In the genomic region with DNA sequence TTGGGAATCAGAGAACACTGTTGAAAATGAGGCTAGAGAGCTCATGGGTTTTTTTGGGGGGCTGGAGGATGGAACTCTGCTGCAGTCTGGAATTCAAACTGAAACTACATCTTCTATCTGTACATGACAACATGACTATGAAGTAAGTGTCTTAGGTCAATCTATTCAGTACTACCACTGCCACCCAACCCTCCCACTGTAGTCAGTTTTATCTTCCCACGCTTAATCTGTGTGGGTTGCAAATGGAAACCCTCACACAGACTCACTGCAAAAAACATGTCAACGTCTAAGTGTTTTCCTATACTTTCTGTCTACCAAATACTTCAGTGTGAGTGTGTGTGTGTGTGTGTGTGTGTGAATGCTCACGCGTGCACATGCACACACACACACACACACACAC, we compare ENCODE assay signal across 27 mouse cellular contexts. TPM values are rescaled to one million over a fixed set of nuclear protein-coding genes. Genes with fewer than 3 reads are reported as not detected.
DNase-seq lines count a peak whose midpoint lies in the region; ATAC-seq and TF ChIP-seq lines count a peak whose summit lies in the region.
"Had no signal": no experiment of that assay in that cellular context is flagged by ENCODE, and none has a peak within 500 bp of the region (broad histone marks: within the 10 kb centered on the region; RNA-seq: fewer than 3 reads in every experiment).

No protein-coding gene starts in this region.

- no peaks in the 10 kb centered on the region for H3K36me3 ChIP-seq in heart, embryonic 10.5 days
- no peaks in the 10 kb centered on the region for H3K36me3 ChIP-seq in kidney, embryonic 14.5 days (ENCODE audit: control insufficient read depth, insufficient read depth, low read length)
- no peaks in the 10 kb centered on the region for H3K36me3 ChIP-seq in hindbrain, postnatal 0 days (ENCODE audit: insufficient read depth, low read length)
- H3K36me3 ChIP-seq: embryonic facial prominence, embryonic 12.5 days; embryonic facial prominence, embryonic 15.5 days; forebrain, embryonic 12.5 days; heart, embryonic 13.5 days had no signal

- no peak overlapping the region for H3K4me2 ChIP-seq in kidney, embryonic 14.5 days (replicated peaks; ENCODE audit: low read depth, low read length)
- H3K4me2 ChIP-seq in hindbrain, postnatal 0 days (ENCODE audit: low read depth, low read length) = no peak overlapping the region
- H3K4me2 ChIP-seq: embryonic facial prominence, embryonic 12.5 days; embryonic facial prominence, embryonic 15.5 days; forebrain, embryonic 12.5 days; heart, embryonic 13.5 days; hindbrain, embryonic 14.5 days had no signal

- H3K27ac ChIP-seq in heart, embryonic 10.5 days = no peak overlapping the region
- H3K27ac ChIP-seq in kidney, embryonic 14.5 days (ENCODE audit: low read depth, low read length) = no peak overlapping the region
- no peak overlapping the region for H3K27ac ChIP-seq in hindbrain, postnatal 0 days
- H3K27ac ChIP-seq: embryonic facial prominence, embryonic 12.5 days; embryonic facial prominence, embryonic 15.5 days; forebrain, embryonic 12.5 days; gastrocnemius, adult 2 months; hindbrain, embryonic 14.5 days had no signal

- no peaks in the 10 kb centered on the region for H3K9me3 ChIP-seq in heart, embryonic 10.5 days
- H3K9me3 ChIP-seq in kidney, embryonic 14.5 days (ENCODE audit: control insufficient read depth, low read length) = no peaks in the 10 kb centered on the region
- no peaks in the 10 kb centered on the region for H3K9me3 ChIP-seq in hindbrain, postnatal 0 days (ENCODE audit: low read length)
- H3K9me3 ChIP-seq: embryonic facial prominence, embryonic 12.5 days; embryonic facial prominence, embryonic 15.5 days; forebrain, embryonic 12.5 days; heart, embryonic 13.5 days had no signal

- ATAC-seq in activated CD4-positive, CD25-positive, alpha-beta regulatory T cell, adult 4 months = peak; percentile 12
- ATAC-seq in inflammation-experienced regulatory T-cells, adult 6 months = peak; percentile 14
- no peak for ATAC-seq in frontal cortex, adult (ENCODE audit: low TSS enrichment)
- no peak for ATAC-seq in kidney, embryonic 14.5 days (ENCODE audit: low FRiP score, low TSS enrichment)
- ATAC-seq in hindbrain, postnatal 0 days = no peak
- ATAC-seq: forebrain, embryonic 16.5 days; intestine, embryonic 16.5 days had no signal

- H3K4me3 ChIP-seq in heart, embryonic 10.5 days = no peak overlapping the region
- H3K4me3 ChIP-seq in kidney, embryonic 14.5 days (ENCODE audit: low read length) = no peak overlapping the region
- H3K4me3 ChIP-seq in hindbrain, postnatal 0 days (ENCODE audit: low read length) = no peak overlapping the region
- H3K4me3 ChIP-seq: embryonic facial prominence, embryonic 12.5 days; embryonic facial prominence, embryonic 15.5 days; forebrain, embryonic 12.5 days; gastrocnemius, adult 2 months; heart, embryonic 13.5 days had no signal

- H3K9ac ChIP-seq in kidney, embryonic 14.5 days (ENCODE audit: low read depth, low read length) = no peak overlapping the region
- no peak overlapping the region for H3K9ac ChIP-seq in hindbrain, postnatal 0 days (replicated peaks; ENCODE audit: low read length)
- H3K9ac ChIP-seq: embryonic facial prominence, embryonic 12.5 days; embryonic facial prominence, embryonic 15.5 days; forebrain, embryonic 12.5 days; heart, embryonic 13.5 days; hindbrain, embryonic 14.5 days had no signal

- H3K27me3 ChIP-seq in heart, embryonic 10.5 days (ENCODE audit: insufficient read depth, poor library complexity, severe bottlenecking) = no peaks in the 10 kb centered on the region
- no peaks in the 10 kb centered on the region for H3K27me3 ChIP-seq in kidney, embryonic 14.5 days (ENCODE audit: control insufficient read depth, insufficient read depth, low read length)
- no peaks in the 10 kb centered on the region for H3K27me3 ChIP-seq in hindbrain, postnatal 0 days (ENCODE audit: insufficient read depth, low read length)
- H3K27me3 ChIP-seq: embryonic facial prominence, embryonic 12.5 days; embryonic facial prominence, embryonic 15.5 days; forebrain, embryonic 12.5 days had no signal

- TF ChIP-seq CTCF in hindbrain, postnatal 0 days (IDR thresholded peaks at IDR 0.05; ENCODE audit: low read depth) = no peak

- peaks cover 20% of the 10 kb centered on the region for H3K4me1 ChIP-seq in heart, embryonic 10.5 days
- no peaks in the 10 kb centered on the region for H3K4me1 ChIP-seq in kidney, embryonic 14.5 days (ENCODE audit: control insufficient read depth, insufficient read depth, low read length)
- no peaks in the 10 kb centered on the region for H3K4me1 ChIP-seq in hindbrain, postnatal 0 days (ENCODE audit: insufficient read depth, low read length)
- H3K4me1 ChIP-seq: embryonic facial prominence, embryonic 15.5 days; forebrain, embryonic 12.5 days had no signal

- DNase-seq in heart, embryonic 10.5 days (ENCODE audit: low spot score) = peak; percentile 22
- DNase-seq in heart, adult 11 months = no peak
- DNase-seq in B cell, adult 2 months = no peak
- no peak for DNase-seq in hindbrain, postnatal 0 days (ENCODE audit: low spot score)
- DNase-seq: adrenal gland, adult 8-10 months; adrenal gland, postnatal 25 days; cerebellum, adult 18-20 months; cerebellum, adult 9-10 months; cerebellum, postnatal 14 days; gastrocnemius, adult 2 months; gastrocnemius, postnatal 14 days; heart, adult 18-20 months; heart, postnatal 14 days; heart, postnatal 4 days; kidney, adult 18-20 months had no signal

- 79% methylated on average over 4 of the region's 4 CpGs for WGBS in heart, embryonic 10.5 days
- 96% methylated on average over 4 of the region's 4 CpGs for whole genome bisulfite sequencing in kidney, embryonic 14.5 days
- 95% methylated on average over 4 of the region's 4 CpGs for WGBS in hindbrain, postnatal 0 days

RNA-seq across cellular contexts. Expression of a gene that starts 10.9 kb away (rescaled TPM):
- polyA plus RNA-seq in heart, embryonic 10.5 days (2016; fragmentation: Nextera tagmentation; extraction: Ambion mirVana) = 0.11 and 0.12 TPM in 2 replicates
- polyA plus RNA-seq in activated CD4-positive, CD25-positive, alpha-beta regulatory T cell, adult 4 months (2017; shearing (Covaris generic)) = 10 to 100 TPM; 30.6 to 51.3 TPM
- 10 to 100 TPM; 36.9 to 59.8 (median 48.1) TPM for polyA plus RNA-seq in inflammation-experienced regulatory T-cells, adult 6 months (2017; shearing (Covaris generic))
- polyA plus RNA-seq in kidney, embryonic 14.5 days (2014; fragmentation: Nextera tagmentation; extraction: Ambion mirVana) = 0.16 and 0.18 TPM in 2 replicates
- 0.10 TPM in 1 of 2 replicates, not detected in the other for total RNA-seq in hindbrain, postnatal 0 days (2014; rRNA removed)
- 0.23 and 0.28 TPM in 2 replicates for polyA plus RNA-seq in hindbrain, postnatal 0 days (2015; fragmentation: Nextera tagmentation; extraction: Ambion mirVana)
- total RNA-seq: gastrocnemius, postnatal 14 days; MEL had no signal
- polyA plus RNA-seq: forebrain, embryonic 12.5 days had no signal

RNA-seq across cellular contexts. Expression of a gene that starts 50.5 kb away (rescaled TPM):
- 31.2 and 38.8 TPM in 2 replicates for polyA plus RNA-seq in heart, embryonic 10.5 days (2016; fragmentation: Nextera tagmentation; extraction: Ambion mirVana)
- polyA plus RNA-seq in activated CD4-positive, CD25-positive, alpha-beta regulatory T cell, adult 4 months (2017; shearing (Covaris generic)) = 10 to 100 TPM; 63.9 to 74.0 TPM
- 10 to 100 TPM; 73.7 to 85.7 (median 82.6) TPM for polyA plus RNA-seq in inflammation-experienced regulatory T-cells, adult 6 months (2017; shearing (Covaris generic))
- polyA plus RNA-seq in kidney, embryonic 14.5 days (2014; fragmentation: Nextera tagmentation; extraction: Ambion mirVana) = 36.9 and 40.8 TPM in 2 replicates
- total RNA-seq in hindbrain, postnatal 0 days (2014; rRNA removed) = 17.9 and 18.0 TPM in 2 replicates
- 42.7 and 43.3 TPM in 2 replicates for polyA plus RNA-seq in hindbrain, postnatal 0 days (2015; fragmentation: Nextera tagmentation; extraction: Ambion mirVana)

RNA-seq across cellular contexts. Expression of a gene that starts 50.6 kb away (rescaled TPM):
- polyA plus RNA-seq in heart, embryonic 10.5 days (2016; fragmentation: Nextera tagmentation; extraction: Ambion mirVana) = 72.4 and 74.5 TPM in 2 replicates
- 10 to 100 TPM; 60.7 to 68.8 TPM for polyA plus RNA-seq in activated CD4-positive, CD25-positive, alpha-beta regulatory T cell, adult 4 months (2017; shearing (Covaris generic))
- polyA plus RNA-seq in inflammation-experienced regulatory T-cells, adult 6 months (2017; shearing (Covaris generic)) = 10 to 100 TPM; 64.3 to 74.6 (median 72.9) TPM
- 74.1 and 84.3 TPM in 2 replicates for polyA plus RNA-seq in kidney, embryonic 14.5 days (2014; fragmentation: Nextera tagmentation; extraction: Ambion mirVana)
- total RNA-seq in hindbrain, postnatal 0 days (2014; rRNA removed) = 14.6 and 24.2 TPM in 2 replicates
- 78.8 and 83.6 TPM in 2 replicates for polyA plus RNA-seq in hindbrain, postnatal 0 days (2015; fragmentation: Nextera tagmentation; extraction: Ambion mirVana)

Comparison
In these comparisons a context has a peak if more than half of its experiments do, and no peak if none do; other contexts are left out.
1. ATAC-seq: peak in activated CD4-positive, CD25-positive, alpha-beta regulatory T cell, adult 4 months (single experiment) and inflammation-experienced regulatory T-cells, adult 6 months (single experiment); none in frontal cortex, adult (single experiment), kidney, embryonic 14.5 days (single experiment) and hindbrain, postnatal 0 days (single experiment).
2. RNA of a gene that starts 10.9 kb away (polyA plus RNA-seq): 30.6 to 51.3 TPM in activated CD4-positive, CD25-positive, alpha-beta regulatory T cell, adult 4 months and 36.9 to 59.8 TPM in inflammation-experienced regulatory T-cells, adult 6 months; 0.23 to 0.28 TPM in hindbrain, postnatal 0 days, 0.16 to 0.18 TPM in kidney, embryonic 14.5 days and 0.11 to 0.12 TPM in heart, embryonic 10.5 days; every median in the first group is over 10 times any median in the second.